Mouse (Mus musculus) heart, adult 9 months (tissue): ENCODE measurements around the gene Cd59b.

Experiments
- DNase-seq, 2 experiments: peaks; one replicate each; pipeline ENCODE4 v3.0.0; 2022; ENCODE audit warnings: low spot score in 2 of 2

Gene Cd59b

GRCm38 (mm10) chr2:104119097-104119496 lies 49.4 kb downstream of the Cd59b start:
- DNase-seq, result no peak

- peak in 1 of 2 experiments; percentile 42 for DNase-seq
Measured at GRCm38 (mm10) chr2:104120312-104120711, 50.7 kb downstream of the Cd59b start.

DNA sequence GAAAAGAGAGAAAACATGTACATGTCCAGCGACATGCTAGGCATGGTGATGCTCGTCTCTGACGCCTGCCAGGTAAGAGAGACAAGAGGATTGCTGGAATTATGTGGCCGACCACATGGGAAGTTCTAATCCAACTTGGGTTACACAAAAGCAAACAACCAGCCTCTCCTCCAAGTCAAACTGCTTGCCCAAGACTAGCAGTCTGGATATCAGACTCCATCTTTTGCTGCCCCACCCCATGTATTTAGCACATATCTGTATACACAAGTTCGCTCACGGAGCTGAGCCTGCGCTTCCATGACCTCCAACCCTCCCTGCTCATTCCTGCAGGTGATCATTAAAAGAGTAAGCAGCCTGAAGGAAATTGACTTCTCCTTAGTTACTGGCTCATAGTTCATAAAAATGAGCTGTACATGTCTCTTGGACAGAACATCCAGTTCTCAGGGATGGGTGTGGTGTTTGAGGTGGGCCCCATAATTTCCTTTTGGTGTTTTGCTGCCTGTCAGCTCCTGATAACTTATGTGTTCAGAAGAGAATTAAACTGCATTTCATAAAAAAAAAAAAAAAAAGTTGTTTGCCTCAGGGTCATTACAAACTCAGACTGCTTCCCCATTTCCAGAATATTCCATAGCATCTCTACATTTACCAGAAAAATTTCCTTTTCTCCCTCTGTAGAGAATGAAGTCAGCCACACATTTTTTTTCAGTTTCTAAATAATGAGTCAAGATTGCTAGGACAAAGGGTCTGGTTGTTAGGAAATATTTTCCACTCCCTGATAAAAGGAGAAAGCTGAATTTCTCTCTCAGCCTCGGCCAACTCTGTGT lies 52.2 kb downstream of the Cd59b start:
- peak; percentile 32 to 45 for DNase-seq

- DNase-seq, result peak; percentile 87 to 95
Measured at GRCm38 (mm10) chr2:104122505-104123378, 53.1 kb downstream of the Cd59b start, which contains the start of gene A930018P22Rik. Gene A930018P22Rik, plus strand, starts transcription at chr2:104122769.

DNA sequence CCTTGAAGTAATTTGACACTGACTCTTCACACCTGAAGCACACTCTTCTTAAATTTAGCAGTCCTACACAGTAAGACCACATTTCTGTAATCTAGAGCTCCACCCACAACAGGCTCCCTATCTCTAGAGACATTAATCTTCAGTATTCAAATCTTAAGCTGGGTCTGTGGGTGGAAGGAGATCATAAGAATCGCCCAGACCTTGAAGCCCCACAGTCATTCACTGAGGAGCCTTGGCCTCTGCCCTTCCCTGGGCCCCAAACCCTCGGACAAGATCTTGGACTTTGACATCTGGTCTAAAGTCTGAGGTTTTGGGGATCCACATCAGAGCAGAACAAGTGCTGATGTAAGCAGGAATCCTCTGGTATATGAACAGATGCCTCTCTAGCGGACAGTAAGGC lies 53.9 kb downstream of the Cd59b start:
- DNase-seq, result no peak

DNA sequence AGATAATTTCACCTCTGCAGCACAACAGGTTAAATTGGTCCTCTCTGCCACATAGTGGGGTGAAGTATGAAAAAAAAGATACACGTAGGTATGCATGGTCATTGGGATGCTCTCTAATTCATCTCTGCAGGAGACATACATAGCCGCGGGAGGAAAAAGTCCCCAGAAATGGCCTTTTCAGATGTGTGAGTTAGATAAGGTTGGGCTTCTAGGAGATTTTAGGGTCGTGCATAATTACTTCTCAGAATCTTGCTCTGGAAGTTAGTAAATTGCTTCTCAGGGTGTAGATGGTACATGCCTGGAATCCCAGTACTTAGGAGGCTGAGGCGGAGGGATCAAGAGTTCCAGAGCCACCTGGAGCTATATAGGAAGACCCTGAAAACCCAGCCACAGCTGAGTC lies 54.4 kb downstream of the Cd59b start:
- DNase-seq, result no peak

GRCm38 (mm10) chr2:104128803-104129531 lies 59.3 kb downstream of the Cd59b start:
- DNase-seq, result no peak

DNA sequence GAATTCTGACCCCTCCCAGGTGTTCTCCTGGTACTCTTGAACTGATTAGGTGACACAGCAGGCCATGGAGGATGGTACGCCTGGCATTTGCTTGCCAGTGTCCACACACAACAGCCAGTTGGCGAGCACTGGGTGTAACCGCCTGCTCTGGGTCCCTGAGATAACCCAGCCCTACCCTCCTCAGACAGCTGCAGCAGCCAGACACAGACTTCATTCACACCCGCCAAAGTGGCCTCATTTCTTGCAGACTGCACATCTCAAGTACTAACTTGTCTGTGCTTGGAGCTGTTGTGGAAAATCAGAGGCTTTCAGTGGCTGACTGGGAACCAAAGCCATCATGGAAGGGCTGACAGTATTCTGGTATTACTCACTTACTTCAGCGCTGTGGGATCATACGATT lies 60.5 kb downstream of the Cd59b start:
- DNase-seq, result no peak

- DNase-seq, result no peak
Measured at GRCm38 (mm10) chr2:104130969-104131368, 61.3 kb downstream of the Cd59b start.

GRCm38 (mm10) chr2:104132266-104132859 lies 62.7 kb downstream of the Cd59b start:
- DNase-seq, result no peak

- no peak for DNase-seq
Measured at GRCm38 (mm10) chr2:104133042-104133810, 63.6 kb downstream of the Cd59b start.

DNA sequence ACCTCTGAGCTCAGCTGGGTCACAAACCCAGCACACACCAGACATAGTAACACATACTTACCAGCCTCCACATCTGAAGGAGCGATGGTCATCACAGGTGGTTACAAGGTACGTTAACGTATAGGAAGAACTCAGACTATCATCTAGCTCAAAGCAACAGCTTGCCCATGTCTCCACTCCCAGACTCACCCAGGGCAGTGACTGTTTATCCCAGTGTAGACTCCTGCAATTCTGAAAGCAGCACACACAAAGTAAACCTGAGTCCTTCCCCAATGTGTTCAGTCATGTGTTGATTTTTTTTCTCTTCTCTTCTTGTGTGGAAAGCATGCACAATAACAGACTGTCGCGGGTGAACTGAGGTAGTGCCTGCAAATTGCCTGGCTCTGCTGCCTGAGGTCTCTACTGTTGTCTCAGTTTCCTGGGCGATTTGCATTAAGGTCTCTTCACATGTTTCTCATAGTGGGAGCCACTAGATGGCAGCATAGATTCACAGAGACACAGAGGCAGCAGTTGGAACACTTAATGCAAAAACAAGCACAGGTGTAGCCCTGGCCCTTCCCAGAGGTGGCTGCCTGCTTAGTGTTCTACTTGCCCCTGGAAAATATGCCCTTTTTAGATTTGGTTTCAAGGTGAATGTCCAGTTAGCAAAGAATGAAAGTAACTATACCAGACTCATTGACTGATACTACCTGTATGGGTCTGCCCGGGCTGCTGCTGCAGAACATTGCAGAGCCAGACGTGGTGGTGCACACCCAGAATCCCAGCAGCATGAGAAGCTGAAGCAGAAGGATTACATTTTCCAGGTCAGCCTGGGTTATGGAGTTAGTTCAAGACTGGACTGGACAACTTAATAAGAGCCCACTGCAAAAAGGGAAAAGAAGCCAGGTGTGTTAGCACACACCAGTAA lies 64.8 kb downstream of the Cd59b start:
- peak in 1 of 2 experiments; percentile 59 for DNase-seq

DNA sequence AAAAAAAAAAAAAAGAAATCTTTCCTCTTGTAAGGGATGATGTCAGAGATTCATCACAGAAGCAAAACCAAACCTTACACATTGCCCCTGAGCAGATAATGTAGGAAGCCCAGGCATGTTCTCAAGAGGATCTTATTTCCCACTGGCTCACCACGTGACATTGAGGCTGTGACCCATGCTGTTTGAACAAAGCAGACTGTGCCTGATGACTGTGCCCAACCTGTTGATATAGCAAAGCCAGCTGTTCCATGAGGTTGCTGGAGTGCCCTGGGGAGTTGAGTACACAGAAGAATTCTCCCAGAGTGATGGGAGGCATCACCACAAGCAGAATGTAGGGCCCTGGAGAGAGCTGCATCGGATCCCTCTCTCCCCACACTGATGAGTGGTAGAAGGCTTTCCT lies 66.3 kb downstream of the Cd59b start:
- no peak for DNase-seq
